Mouse (Mus musculus) lung, embryonic 14.5 days (tissue): ENCODE data around the gene Il1a. TPM values are rescaled to one million over a fixed set of nuclear protein-coding genes. Genes with fewer than 3 reads are reported as not detected.

Source experiments
- ATAC-seq: fragments of 200-750 bp; cut with Nextera tagmentation; 2 replicates; pipeline ENCODE4 v1.8.0; 2017; ENCODE audit warnings: mild to moderate bottlenecking, moderate TSS enrichment, moderate library complexity; ENCODE audit not compliant: insufficient read depth
- DNase-seq: peaks from one replicate; pipeline ENCODE4 v3.0.0-alpha.2; 2015
- H3K27ac ChIP-seq: fragments of 300-500 bp; sonication (generic); 2 replicates; pipeline ENCODE4 v1.5.1; 2014; ENCODE audit warnings: low read depth, mild to moderate bottlenecking, moderate library complexity
- H3K27me3 ChIP-seq: fragments of 300-500 bp; sonication (generic); 2 replicates; pipeline ENCODE4 v1.6.1; 2014; ENCODE audit warnings: low read length, control low read depth; ENCODE audit not compliant: insufficient read depth
- H3K36me3 ChIP-seq: fragments of 300-500 bp; sonication (generic); 2 replicates; pipeline ENCODE4 v1.6.1; 2014; ENCODE audit warnings: control low read depth; ENCODE audit not compliant: insufficient read depth
- H3K4me1 ChIP-seq: fragments of 300-500 bp; sonication (generic); 2 replicates; pipeline ENCODE4 v1.6.1; 2014; ENCODE audit warnings: antibody characterized with exemption, control low read depth; ENCODE audit not compliant: insufficient read depth
- H3K4me2 ChIP-seq: fragments of 300-500 bp; sonication (generic); 2 replicates; pipeline ENCODE4 v1.6.1; 2014; ENCODE audit warnings: mild to moderate bottlenecking
- H3K4me3 ChIP-seq: fragments of 300-500 bp; sonication (generic); 2 replicates; pipeline ENCODE4 v1.5.1; 2014; ENCODE audit warnings: low read depth, low read length
- H3K9ac ChIP-seq: fragments of 300-500 bp; sonication (generic); 2 replicates; pipeline ENCODE4 v1.6.1; 2014
- H3K9me3 ChIP-seq: fragments of 300-500 bp; sonication (generic); 2 replicates; pipeline ENCODE4 v1.6.1; 2016; ENCODE audit warnings: low read depth, low read length, control low read depth
- CTCF ChIP-seq: IDR thresholded peaks from 2 replicates; pipeline ENCODE4 v1.5.1; 2016; ENCODE audit warnings: antibody characterized with exemption, low read depth
- WGBS: fragments of 180-500 bp; shearing (Covaris S2); extraction: QIAGEN DNeasy Blood & Tissue Kit; methylation state at CpG from one replicate; pipeline ENCODE4 v1.1.7; 2014; 5-methylcytosine and 5-hydroxymethylcytosine counted together
- polyA plus RNA-seq: library from polyadenylated mRNA; unstranded; fragments of >200 nt; fragmentation: Nextera tagmentation; extraction: Ambion mirVana; gene quantifications from 2 replicates; pipeline ENCODE4 v1.2.1, GENCODE M21; 2014

Il1a gene
- polyA plus RNA-seq, 1 experiment from 2014 or later, result not detected

GRCm38 (mm10) chr2:129296671-129297588 lies 12.8 kb downstream of the Il1a start, which contains the start of gene Ckap2l:
TSS of gene Ckap2l (minus strand) at chr2:129297212.
- peak within 1 kb of the TSS; percentile 87 for H3K27ac ChIP-seq
- peaks cover 14% of the 10 kb centered on the region; the same call in 1 of the 2 replicates for H3K36me3 ChIP-seq
- H3K9me3 ChIP-seq, result no peaks in the 10 kb centered on the region
- DNase-seq (peak; percentile 99), ATAC-seq (peak; percentile 100)
- no peaks in the 10 kb centered on the region for H3K27me3 ChIP-seq
- WGBS, result under 1% methylated on average over 50 of the region's 50 CpGs
- no peak for TF ChIP-seq CTCF
- peak within 1 kb of the TSS; percentile 87 for H3K4me3 ChIP-seq
- peak within 1 kb of the TSS; percentile 88 for H3K4me2 ChIP-seq
- peaks cover 7% of the 10 kb centered on the region; the same call in 1 of the 2 replicates for H3K4me1 ChIP-seq
- peak within 1 kb of the TSS; percentile 87 for H3K9ac ChIP-seq

GRCm38 (mm10) chr2:129296086-129296485 lies 13.7 kb downstream of the Il1a start:
- Histone ChIP-seq H3K9ac (peak overlapping the region; percentile 87), H3K36me3 (peaks cover 18% of the 10 kb centered on the region), H3K27ac (no peak overlapping the region), H3K9me3 (no peaks in the 10 kb centered on the region), H3K4me1 (peaks cover 7% of the 10 kb centered on the region; the same call in 1 of the 2 replicates), H3K4me3 (peak overlapping the region; percentile 87), H3K4me2 (peak overlapping the region; percentile 73), H3K27me3 (no peaks in the 10 kb centered on the region)
- DNase-seq, result no peak
- 51% methylated on average over 5 of the region's 5 CpGs for WGBS
- no peak for ATAC-seq
- TF ChIP-seq CTCF, result no peak

GRCm38 (mm10) chr2:129295075-129295474 lies 14.7 kb downstream of the Il1a start:
- Histone ChIP-seq H3K4me2 (peak overlapping the region; percentile 73), H3K27me3 (no peaks in the 10 kb centered on the region), H3K9ac (no peak overlapping the region; the same call in 1 of the 2 replicates), H3K27ac (no peak overlapping the region), H3K9me3 (no peaks in the 10 kb centered on the region), H3K4me1 (peaks cover 7% of the 10 kb centered on the region; the same call in 1 of the 2 replicates), H3K36me3 (peaks cover 25% of the 10 kb centered on the region), H3K4me3 (no peak overlapping the region)
- no peak for TF ChIP-seq CTCF
- 87% methylated on average over 5 of the region's 5 CpGs for WGBS
- ATAC-seq, result no peak
- DNase-seq, result no peak

GRCm38 (mm10) chr2:129273823-129274222 lies 35.9 kb downstream of the Il1a start:
- Histone ChIP-seq H3K9ac (no peak overlapping the region), H3K4me2 (no peak overlapping the region), H3K27me3 (no peaks in the 10 kb centered on the region), H3K4me1 (no peaks in the 10 kb centered on the region), H3K36me3 (peaks cover 86% of the 10 kb centered on the region), H3K9me3 (no peaks in the 10 kb centered on the region), H3K27ac (no peak overlapping the region), H3K4me3 (no peak overlapping the region)
- DNase-seq (no peak), ATAC-seq (no peak)
- WGBS, result 91% methylated on average over 5 of the region's 5 CpGs
- no peak for TF ChIP-seq CTCF

- DNase-seq (no peak), ATAC-seq (no peak)
- H3K9ac ChIP-seq, result no peak overlapping the region
- WGBS, result 83% methylated on average over 9 of the region's 9 CpGs
- no peaks in the 10 kb centered on the region for H3K27me3 ChIP-seq
- H3K4me1 ChIP-seq, result no peaks in the 10 kb centered on the region
- H3K9me3 ChIP-seq, result no peaks in the 10 kb centered on the region
- H3K4me2 ChIP-seq, result no peak overlapping the region
- H3K36me3 ChIP-seq, result peaks cover 88% of the 10 kb centered on the region
- no peak overlapping the region for H3K27ac ChIP-seq
- no peak overlapping the region for H3K4me3 ChIP-seq
- TF ChIP-seq CTCF, result no peak
Measured at GRCm38 (mm10) chr2:129270621-129271020, 39.2 kb downstream of the Il1a start.

GRCm38 (mm10) chr2:129269986-129270385 lies 39.8 kb downstream of the Il1a start:
- no peak overlapping the region for H3K4me2 ChIP-seq
- H3K9ac ChIP-seq, result no peak overlapping the region
- no peak for TF ChIP-seq CTCF
- no peak for DNase-seq
- no peak overlapping the region for H3K4me3 ChIP-seq
- H3K36me3 ChIP-seq, result peaks cover 82% of the 10 kb centered on the region
- H3K4me1 ChIP-seq, result no peaks in the 10 kb centered on the region
- no peaks in the 10 kb centered on the region for H3K9me3 ChIP-seq
- 92% methylated on average over 5 of the region's 5 CpGs for WGBS
- no peak overlapping the region for H3K27ac ChIP-seq
- no peaks in the 10 kb centered on the region for H3K27me3 ChIP-seq
- ATAC-seq, result no peak

GRCm38 (mm10) chr2:129269161-129269643 lies 40.6 kb downstream of the Il1a start:
- 91% methylated on average over 12 of the region's 12 CpGs for WGBS
- no peaks in the 10 kb centered on the region for H3K4me1 ChIP-seq
- TF ChIP-seq CTCF, result no peak
- H3K27ac ChIP-seq, result no peak overlapping the region
- peaks cover 75% of the 10 kb centered on the region for H3K36me3 ChIP-seq
- DNase-seq (no peak), ATAC-seq (no peak)
- no peak overlapping the region for H3K4me2 ChIP-seq
- H3K9me3 ChIP-seq, result no peaks in the 10 kb centered on the region
- H3K27me3 ChIP-seq, result no peaks in the 10 kb centered on the region
- H3K4me3 ChIP-seq, result no peak overlapping the region
- no peak overlapping the region for H3K9ac ChIP-seq
